Mouse (Mus musculus) adrenal gland, postnatal 14 days (tissue): ENCODE data around the gene 1700011M02Rik. TPM values are rescaled to one million over a fixed set of nuclear protein-coding genes. Genes with fewer than 3 reads are reported as not detected.
"Not testable (repeated sequence)": the region's sequence is repeated elsewhere in the genome, so short reads cannot be mapped to it uniquely, and the experiment has no call there.

Experiments
- DNase-seq: peaks from one replicate; pipeline ENCODE4 v3.0.0; 2021; ENCODE audit warnings: mixed read lengths
- long read RNA-seq, 2 experiments: library from polyadenylated mRNA; stranded (forward); transcript quantifications; one replicate each; pipeline ENCODE4 v2.0.0; 2021
- total RNA-seq: library from RNA; stranded (reverse); gene quantifications from 2 replicates; pipeline ENCODE4 v1.2.3, GENCODE M21; 2021

The 1700011M02Rik gene
- not detected in 2 replicates for total RNA-seq
- long read RNA-seq, experiment 1 = 0 reads
- long read RNA-seq, experiment 2 = 0 reads

DNA sequence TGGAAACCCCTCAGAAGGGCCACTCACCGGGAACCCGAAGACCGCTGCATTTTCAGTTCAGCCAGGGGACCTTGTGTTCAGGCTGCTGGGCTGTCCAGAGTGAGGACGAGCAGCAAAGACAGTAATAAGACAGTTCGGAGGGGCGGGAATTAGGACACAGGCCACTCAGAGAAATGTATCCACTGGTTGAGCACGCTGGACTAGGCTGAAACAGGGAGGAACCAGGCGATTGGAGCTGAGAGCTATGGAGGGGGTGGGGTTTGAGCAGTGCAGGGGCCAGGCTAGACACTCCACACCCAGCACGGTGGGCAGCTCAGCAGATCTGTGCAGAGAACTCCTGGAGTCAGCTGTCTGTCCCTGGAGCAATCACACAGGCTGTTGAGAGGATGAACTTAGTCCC, at the start of gene 1700011M02Rik, which contains the start of gene Dmrtc1a:
Gene 1700011M02Rik, plus strand, starts transcription at position 319 of the 400 bp plus-strand sequence.
Gene Dmrtc1a, minus strand, starts transcription at position 101 of the 400 bp plus-strand sequence.
- DNase-seq = not testable (repeated sequence)

DNA sequence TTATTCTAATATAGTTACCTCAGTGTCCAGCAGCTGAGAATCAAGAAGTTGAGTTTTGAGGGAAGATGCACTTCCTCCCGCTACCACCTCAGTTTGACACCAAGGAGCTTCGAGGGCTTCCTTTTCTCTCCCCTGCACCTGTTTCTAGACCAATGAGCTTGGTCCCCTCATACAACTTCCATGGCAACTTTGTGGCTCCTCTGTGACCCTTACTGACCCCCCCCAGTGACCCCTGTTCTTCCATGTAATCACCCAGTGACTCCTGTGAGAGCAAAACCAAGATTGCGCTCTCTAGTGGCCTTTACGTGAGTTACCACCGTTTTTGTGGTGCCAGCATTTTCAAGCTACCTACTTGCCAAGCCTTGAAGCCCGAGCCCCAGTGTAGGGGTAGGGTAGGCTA, 40.8 kb upstream of the 1700011M02Rik start, which contains the start of gene 1700031F05Rik:
Gene 1700031F05Rik, minus strand, starts transcription at position 101 of the 400 bp plus-strand sequence.
- no peak for DNase-seq

DNA sequence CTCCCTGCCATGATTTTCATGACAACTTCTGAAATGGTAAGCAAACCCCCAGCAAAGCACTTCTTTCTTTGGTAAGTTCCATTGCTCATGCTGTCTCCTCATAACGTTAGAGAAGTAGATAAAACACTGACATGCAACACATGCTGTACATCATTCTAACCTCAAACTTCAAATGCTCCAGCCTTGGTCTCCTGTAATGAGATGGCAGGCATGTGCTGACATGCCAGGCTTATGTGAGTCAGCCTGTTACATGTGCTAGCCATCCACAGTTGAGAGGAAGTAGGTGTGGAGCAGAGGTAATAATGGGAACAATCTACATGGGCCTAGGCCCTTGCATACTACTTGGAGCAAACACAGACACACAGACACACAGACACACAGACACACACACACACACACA, 6.1 kb downstream of the 1700011M02Rik start:
- not testable (repeated sequence) for DNase-seq

DNA sequence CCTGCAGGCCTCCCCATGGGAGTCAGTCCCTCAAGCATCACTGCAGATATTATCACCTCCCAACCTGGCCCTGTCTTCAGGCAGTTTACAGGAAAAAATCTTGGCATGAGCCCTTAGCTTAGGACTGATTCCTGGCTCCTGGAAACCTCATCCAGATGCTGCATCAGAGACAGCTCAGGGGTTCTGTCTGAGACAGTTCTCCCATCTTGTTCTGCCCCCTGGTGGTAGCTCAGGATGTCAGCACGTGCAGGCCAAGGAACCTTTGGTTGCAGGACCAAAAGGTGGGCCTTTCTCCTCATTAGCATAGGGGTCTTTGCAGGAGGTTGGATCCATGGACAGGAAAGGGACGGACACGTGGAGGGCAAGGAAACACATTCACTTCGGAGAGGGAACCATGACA, 18.0 kb downstream of the 1700011M02Rik start:
- DNase-seq = peak; percentile 35

DNA sequence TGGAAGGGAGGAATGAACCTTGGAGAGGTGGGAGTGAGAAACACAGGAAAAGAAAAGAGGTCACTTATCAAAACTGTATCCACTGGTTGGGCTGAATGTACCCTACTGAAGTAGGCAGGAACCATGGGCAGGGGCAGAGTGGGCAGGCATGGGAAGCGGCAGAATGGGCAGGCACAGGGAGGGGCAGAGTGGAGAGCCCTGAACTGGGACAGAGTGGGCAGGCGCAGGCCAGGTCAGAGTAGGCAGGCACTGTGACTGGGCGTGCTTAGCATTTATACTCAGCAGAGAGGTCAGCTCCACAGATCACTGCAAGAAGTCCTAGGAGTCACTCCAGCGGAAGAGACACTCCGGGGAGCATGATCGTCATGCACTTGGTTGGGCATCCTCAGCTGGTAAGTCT, 19.4 kb downstream of the 1700011M02Rik start, which contains the start of gene 1700018G05Rik:
Gene 1700018G05Rik, plus strand, starts transcription at position 301 of the 400 bp plus-strand sequence.
- not testable (repeated sequence) for DNase-seq

DNA sequence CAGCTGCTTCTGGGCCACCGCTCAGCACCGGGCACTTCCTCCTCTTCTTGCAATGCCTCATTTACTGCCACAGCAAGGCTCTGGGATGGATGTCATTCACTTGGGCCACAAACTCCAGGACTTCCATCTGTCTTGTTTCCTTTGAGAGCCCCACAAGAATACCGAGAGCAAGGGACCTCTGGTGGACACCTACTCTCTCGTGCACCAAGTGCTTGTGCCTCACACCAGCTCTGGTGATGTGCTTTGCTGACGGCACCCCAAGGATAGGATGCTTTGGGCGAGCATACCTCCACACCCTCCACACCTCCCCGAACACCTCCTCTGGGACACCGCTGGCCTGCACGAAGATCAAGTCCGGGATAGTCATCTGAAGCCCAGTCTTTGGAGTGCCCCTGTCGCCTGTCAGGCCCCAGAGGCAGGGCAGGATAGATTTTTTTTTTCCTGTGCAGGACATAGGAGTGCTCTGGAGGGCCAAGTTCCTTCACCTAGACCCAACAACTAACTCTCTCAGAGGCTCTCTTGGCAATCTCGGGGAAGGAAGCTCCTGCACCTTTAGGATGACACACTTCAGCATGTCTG, 24.4 kb downstream of the 1700011M02Rik start:
- no peak for DNase-seq

DNA sequence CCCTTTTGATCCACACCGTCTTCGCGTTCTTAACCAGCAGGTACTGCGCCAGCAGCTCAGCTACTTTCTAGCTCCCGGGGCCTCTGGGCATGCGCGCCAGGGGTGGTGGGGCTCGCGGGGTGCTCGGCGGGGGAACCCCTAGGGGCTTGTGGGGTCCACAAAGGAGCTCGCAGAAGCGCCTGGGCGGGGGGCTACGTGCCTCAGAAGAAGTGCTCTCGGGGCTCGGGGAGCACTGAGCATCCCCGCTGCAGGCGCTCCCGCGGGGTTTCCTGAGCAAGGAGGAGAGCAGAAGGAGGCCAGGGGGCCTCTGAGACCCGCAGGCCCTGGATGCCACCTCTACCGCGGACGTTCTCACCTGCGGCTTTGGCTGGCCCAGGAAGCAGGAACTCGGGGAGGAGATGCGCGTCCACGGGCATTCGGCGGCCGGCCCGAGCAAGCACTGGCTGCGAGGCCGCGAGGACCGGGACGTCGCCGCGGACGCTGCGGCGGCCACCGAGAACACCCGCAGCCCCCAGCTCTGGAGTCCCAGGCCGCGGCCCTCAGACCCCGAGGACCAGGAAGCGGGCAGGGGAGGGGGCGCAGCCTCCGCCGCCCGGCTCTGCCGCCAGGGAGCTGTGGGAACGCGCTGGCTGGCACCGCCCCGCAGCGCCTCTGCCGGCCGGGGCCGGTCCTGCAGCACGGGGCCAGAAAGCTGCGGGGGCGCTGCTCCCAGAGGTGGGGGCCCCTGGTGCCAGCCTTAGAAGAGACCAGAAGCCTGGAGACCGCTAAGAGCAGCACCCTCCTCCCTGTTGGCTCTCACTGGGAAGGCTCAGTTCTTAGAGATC, 25.1 kb downstream of the 1700011M02Rik start:
- peak; percentile 51 for DNase-seq

DNA sequence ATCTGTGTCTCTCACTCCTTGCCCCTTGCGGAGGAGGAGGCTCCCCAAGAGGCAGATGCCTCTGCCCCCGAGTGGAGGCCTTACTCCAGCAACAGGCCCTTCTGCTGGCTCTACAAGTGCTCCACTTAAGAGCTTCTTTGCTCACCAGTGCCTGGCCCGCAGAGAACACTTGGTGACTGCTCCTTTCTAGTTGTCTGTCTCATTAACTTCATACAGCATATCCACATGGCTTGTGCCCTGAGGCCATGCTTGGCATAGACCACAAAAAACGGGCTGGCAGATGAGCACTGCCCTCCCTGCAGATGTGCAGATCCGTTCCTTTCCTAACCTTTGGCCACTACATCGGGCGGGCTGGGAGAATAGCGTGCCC, 25.7 kb downstream of the 1700011M02Rik start:
- no peak for DNase-seq

DNA sequence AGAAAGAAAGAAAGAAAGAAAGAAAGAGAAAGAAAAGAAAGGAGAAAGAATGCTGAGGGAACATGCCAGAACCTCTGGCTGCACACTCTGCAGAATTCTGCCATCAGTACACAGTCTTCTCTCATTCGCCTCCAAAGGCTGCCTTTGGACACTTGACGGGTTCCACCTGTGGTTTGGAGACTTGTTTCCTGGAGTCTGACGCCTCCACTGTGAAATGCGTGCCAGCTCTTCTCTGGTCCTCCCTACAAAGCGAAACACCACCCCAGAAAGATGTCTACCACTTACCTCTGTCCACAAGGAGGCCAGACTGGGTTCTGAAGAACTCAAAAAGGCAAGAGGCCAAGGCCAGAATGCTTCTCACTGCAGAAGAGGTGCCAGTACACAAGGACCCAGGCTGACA, 28.0 kb downstream of the 1700011M02Rik start:
- DNase-seq = no peak

DNA sequence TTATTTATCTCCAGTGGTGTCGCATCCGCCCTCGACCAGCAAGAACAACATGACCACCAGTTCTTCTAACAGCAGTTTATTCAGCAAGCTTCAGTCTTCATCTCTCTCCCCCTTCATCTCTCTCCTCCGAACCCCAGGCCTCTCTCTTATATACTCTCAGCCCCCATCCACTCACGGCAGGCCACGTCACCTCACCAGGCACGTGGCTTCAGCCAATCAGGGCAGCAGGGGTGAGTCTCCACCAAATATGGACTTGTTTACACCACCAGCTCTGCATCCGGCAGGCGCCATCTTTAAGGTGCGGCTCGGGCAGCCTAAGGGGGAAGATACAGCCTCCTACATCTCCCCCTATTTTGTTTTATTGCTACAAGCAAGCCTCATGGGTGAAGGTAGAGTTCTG, 41.4 kb downstream of the 1700011M02Rik start:
- not testable (repeated sequence) for DNase-seq

DNA sequence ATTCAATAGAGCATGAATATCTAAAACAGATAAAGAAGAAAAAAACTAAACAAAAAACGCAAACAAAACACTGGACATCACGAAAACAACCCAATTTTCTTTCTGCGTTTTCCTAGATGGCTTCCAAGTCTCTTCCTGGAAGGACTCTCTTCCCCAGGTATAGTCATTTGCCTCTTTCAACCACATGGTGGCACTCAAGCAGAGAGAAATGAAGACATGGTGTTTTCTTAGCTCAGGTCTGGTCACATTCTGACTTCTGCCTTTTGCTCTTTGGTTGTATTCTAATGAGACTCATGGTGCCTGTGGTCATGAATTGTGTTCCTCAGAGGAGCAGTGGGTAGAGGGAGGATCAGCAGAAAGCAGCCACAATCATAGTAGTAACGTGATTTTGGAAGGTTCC, 50.2 kb downstream of the 1700011M02Rik start:
- DNase-seq = peak; percentile 22

Other genes with a start within 250 kb of the 1700011M02Rik start
- not detected in 2 replicates for gene Gm3880, start 221.9 kb upstream of the 1700011M02Rik start, total RNA-seq
- gene Gm9112, start 201.3 kb upstream of the 1700011M02Rik start, total RNA-seq = not detected in 2 replicates
- gene Dmrtc1b, start 201.0 kb upstream of the 1700011M02Rik start, total RNA-seq = not detected in 2 replicates
- not detected in 2 replicates for gene Dmrtc1c1, start 105.9 kb upstream of the 1700011M02Rik start, total RNA-seq
- not detected in 2 replicates for gene Dmrtc1c2, start 54.3 kb upstream of the 1700011M02Rik start, total RNA-seq
- gene 1700031F05Rik, start 40.9 kb upstream of the 1700011M02Rik start, total RNA-seq = not detected in 2 replicates
- 0.33 TPM in 1 of 2 replicates, not detected in the other for gene Dmrtc1a, start 218 bp upstream of the 1700011M02Rik start, total RNA-seq
- not detected in 2 replicates for gene 1700018G05Rik, start 19.5 kb downstream of the 1700011M02Rik start, total RNA-seq